Mouse (Mus musculus) CH12.LX (cell line): ENCODE measurements at regions not wholly inside any gene's neighbourhood (a gene's known extent, or its start where the extent isn't known, plus 50 kb on each side); places are given as distances from the start of the nearest gene placed in this dataset.

Experiments used
- IRF4 ChIP-seq: IDR thresholded peaks from 2 replicates; pipeline ENCODE4 v1.6.1; 2014; ENCODE audit warnings: low read depth, mild to moderate bottlenecking, inconsistent platforms, low read length, improper control_type of control experiment
- POLR2A ChIP-seq: IDR thresholded peaks from 2 replicates; pipeline ENCODE4 v1.6.1; 2011; ENCODE audit warnings: low read depth, mild to moderate bottlenecking, improper control_type of control experiment, low read length

- no peak for TF ChIP-seq IRF4
- no peak for TF ChIP-seq POLR2A
Measured at GRCm38 (mm10) chr6:68311409-68311808, 775.8 kb upstream of the Tacstd2 start.
